Mouse (Mus musculus) G1E (cell line): ENCODE data around the gene Slc35d2.

Experiments used
- CTCF ChIP-seq: IDR thresholded peaks from 2 replicates; pipeline ENCODE4 v1.5.1; 2012; ENCODE audit warnings: low read depth, low read length, inconsistent platforms, mixed read lengths
- GATA1 ChIP-seq: IDR thresholded peaks from 2 replicates; pipeline ENCODE4 v1.6.1; 2012; ENCODE audit warnings: borderline replicate concordance, low read length, inconsistent platforms, mixed read lengths

DNA sequence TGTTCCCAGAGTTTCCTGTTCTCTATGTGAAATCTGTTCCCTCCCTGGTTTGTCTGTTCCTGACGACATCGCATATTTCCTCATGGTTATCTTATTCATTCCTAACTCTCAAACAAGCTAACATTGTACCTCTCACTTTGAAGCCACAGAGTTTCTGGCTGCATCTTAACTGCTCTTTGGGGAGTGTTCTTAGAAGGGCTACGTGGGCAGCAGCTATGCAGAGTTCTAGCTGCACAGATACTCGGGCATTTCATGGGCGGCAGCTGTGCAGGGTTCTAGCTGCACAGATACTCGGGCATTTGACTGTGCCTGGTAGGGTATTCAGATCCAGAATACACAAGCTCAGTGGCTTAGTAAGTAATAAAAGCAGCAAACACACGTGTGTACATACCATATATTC, 41.1 kb downstream of the Slc35d2 start:
- TF ChIP-seq CTCF (no peak), GATA1 (no peak)
